Mouse (Mus musculus) kidney, postnatal 4 days (tissue): ENCODE results near the gene Sltm.
"Not testable (repeated sequence)": the region's sequence is repeated elsewhere in the genome, so short reads cannot be mapped to it uniquely, and the experiment has no call there.

Experiments used
- DNase-seq, 2 experiments: peaks; one replicate each; pipeline ENCODE4 v3.0.0; 2021; ENCODE audit warnings: mixed read lengths in 2 of 2

Sltm gene

GRCm38 (mm10) chr9:70542305-70543041 lies at the start of gene Sltm:
TSS of gene Sltm (plus strand) at chr9:70542754.
- peak; percentile 100 for DNase-seq

GRCm38 (mm10) chr9:70493038-70493437 lies 49.5 kb upstream of the Sltm start:
- no peak for DNase-seq

- DNase-seq, result no peak
Observed at GRCm38 (mm10) chr9:70496990-70497389, 45.6 kb upstream of the Sltm start.

- DNase-seq, result no peak
Observed at GRCm38 (mm10) chr9:70502284-70503014, 40.1 kb upstream of the Sltm start.

- peak; percentile 78 to 86 for DNase-seq
Observed at GRCm38 (mm10) chr9:70503015-70503603, 39.4 kb upstream of the Sltm start.

- peak; percentile 97 to 98 for DNase-seq
Observed at GRCm38 (mm10) chr9:70503626-70504041, 38.9 kb upstream of the Sltm start, which contains the start of gene Rnf111. TSS of gene Rnf111 (minus strand) at chr9:70503725.

GRCm38 (mm10) chr9:70506186-70506585 lies 36.4 kb upstream of the Sltm start:
- no peak for DNase-seq

- no peak for DNase-seq
Observed at GRCm38 (mm10) chr9:70506787-70507186, 35.8 kb upstream of the Sltm start.

GRCm38 (mm10) chr9:70509906-70510525 lies 32.5 kb upstream of the Sltm start:
- peak in 1 of 2 experiments; percentile 18 for DNase-seq

- peak in 1 of 2 experiments; percentile 14 for DNase-seq
Observed at GRCm38 (mm10) chr9:70510998-70511583, 31.5 kb upstream of the Sltm start.

- no peak for DNase-seq
Observed at GRCm38 (mm10) chr9:70511681-70512080, 30.9 kb upstream of the Sltm start.

- DNase-seq, result no peak
Observed at GRCm38 (mm10) chr9:70520651-70521050, 21.9 kb upstream of the Sltm start.

- DNase-seq, result no peak
Observed at GRCm38 (mm10) chr9:70523813-70524212, 18.7 kb upstream of the Sltm start.

- DNase-seq, result no peak
Observed at GRCm38 (mm10) chr9:70524366-70524765, 18.2 kb upstream of the Sltm start.

GRCm38 (mm10) chr9:70533328-70533727 lies 9.2 kb upstream of the Sltm start:
- no peak for DNase-seq

- peak in 1 of 2 experiments; percentile 4 for DNase-seq
Observed at GRCm38 (mm10) chr9:70541584-70541983, 970 bp upstream of the Sltm start.

- DNase-seq, result peak; percentile 75 to 84
Observed at GRCm38 (mm10) chr9:70543048-70543880, 710 bp downstream of the Sltm start.

- DNase-seq, result no peak
Observed at GRCm38 (mm10) chr9:70543985-70544384, 1.4 kb downstream of the Sltm start.

GRCm38 (mm10) chr9:70544831-70545230 lies 2.3 kb downstream of the Sltm start:
- DNase-seq, result no peak

- not testable (repeated sequence) for DNase-seq
Observed at GRCm38 (mm10) chr9:70546576-70546975, 4.0 kb downstream of the Sltm start.

- DNase-seq, result no peak
Observed at GRCm38 (mm10) chr9:70548304-70548703, 5.8 kb downstream of the Sltm start.

GRCm38 (mm10) chr9:70551524-70551923 lies 9.0 kb downstream of the Sltm start:
- DNase-seq, result no peak
